Mouse (Mus musculus): Measurements from ENCODE around the gene Olfr316.
"Not testable (repeated sequence)": the region's sequence is repeated elsewhere in the genome, so short reads cannot be mapped to it uniquely, and the experiment has no call there.

- not testable (repeated sequence) for TF ChIP-seq CTCF, EP300 (IDR thresholded peaks at IDR 0.05; ENCODE audit: low read depth)
These were observed 34.8 kb upstream of the Olfr316 start for GRCm38 (mm10) chr11:58717723-58718122.

All from liver, embryonic 14.5 days (tissue).